Mouse (Mus musculus) Patski (cell line): Measurements from ENCODE around the gene Ckap2l. TPM values are rescaled to one million over a fixed set of nuclear protein-coding genes. Genes with fewer than 3 reads are reported as not detected.

Source experiments
- ATAC-seq: fragments of 100-300 bp; one replicate; pipeline ENCODE4 v1.8.0; 2021
- CTCF ChIA-PET: fragments of 350-600 bp; sonication (Branson Sonifier 250); formaldehyde crosslinking; loops from one replicate; lab custom pipeline; 2022; ENCODE audit warnings: inconsistent platforms; lab: Charles Lee
- POLR2A ChIA-PET: fragments of 350-600 bp; sonication (Branson Sonifier 250); formaldehyde crosslinking; loops from one replicate; lab custom pipeline; 2022; ENCODE audit warnings: antibody characterized with exemption, inconsistent platforms; lab: Charles Lee
- DNase-seq: peaks from one replicate; pipeline ENCODE4 v3.0.0-alpha.2; 2011; ENCODE audit warnings: low read depth, low spot score
- H3K27me3 ChIP-seq: fragments of 371-371 bp; one replicate; pipeline ENCODE4 v1.5.1; 2021
- CTCF ChIP-seq: fragments of 100-300 bp; IDR thresholded peaks from one replicate; pipeline ENCODE4 v1.5.1; 2021
- in situ Hi-C: fragments of 300-500 bp; cut with MboI; formaldehyde crosslinking; loops from 3 replicates; pipeline ENCODE4 v1.11.1; 2018; ENCODE audit warnings: low pct_unique_long_range_greater_than_20kb, mixed read lengths
- polyA plus RNA-seq: library from polyadenylated mRNA; unstranded; gene quantifications from one replicate; pipeline ENCODE4 v1.2.3, GENCODE M21; 2021

The Ckap2l gene
- polyA plus RNA-seq, 1 experiment from 2014 or later: 27.6 TPM

DNA sequence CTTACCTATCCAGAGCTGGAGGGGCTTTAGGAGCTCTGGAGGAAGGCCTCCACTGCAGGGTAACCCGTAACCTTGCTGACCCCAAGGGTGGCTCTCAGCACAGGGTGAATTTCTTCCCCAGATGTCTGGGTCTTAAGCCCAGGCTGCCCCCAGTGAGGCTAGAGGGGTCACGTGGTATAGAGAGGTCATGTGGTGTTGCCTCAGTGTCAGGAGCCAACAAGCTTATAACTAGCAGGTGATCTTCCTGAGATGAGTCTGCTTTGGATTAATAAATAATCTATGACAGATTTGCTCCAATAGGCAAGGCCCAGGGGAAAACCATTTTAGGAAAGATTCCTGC is 43.4 kb downstream of the Ckap2l start:
- in situ Hi-C loops: loop anchor here (25.0 kb wide), 1 partner anchor 391 kb away; the partner anchor contains the start of gene Fbln7
- no peak for TF ChIP-seq CTCF

DNA sequence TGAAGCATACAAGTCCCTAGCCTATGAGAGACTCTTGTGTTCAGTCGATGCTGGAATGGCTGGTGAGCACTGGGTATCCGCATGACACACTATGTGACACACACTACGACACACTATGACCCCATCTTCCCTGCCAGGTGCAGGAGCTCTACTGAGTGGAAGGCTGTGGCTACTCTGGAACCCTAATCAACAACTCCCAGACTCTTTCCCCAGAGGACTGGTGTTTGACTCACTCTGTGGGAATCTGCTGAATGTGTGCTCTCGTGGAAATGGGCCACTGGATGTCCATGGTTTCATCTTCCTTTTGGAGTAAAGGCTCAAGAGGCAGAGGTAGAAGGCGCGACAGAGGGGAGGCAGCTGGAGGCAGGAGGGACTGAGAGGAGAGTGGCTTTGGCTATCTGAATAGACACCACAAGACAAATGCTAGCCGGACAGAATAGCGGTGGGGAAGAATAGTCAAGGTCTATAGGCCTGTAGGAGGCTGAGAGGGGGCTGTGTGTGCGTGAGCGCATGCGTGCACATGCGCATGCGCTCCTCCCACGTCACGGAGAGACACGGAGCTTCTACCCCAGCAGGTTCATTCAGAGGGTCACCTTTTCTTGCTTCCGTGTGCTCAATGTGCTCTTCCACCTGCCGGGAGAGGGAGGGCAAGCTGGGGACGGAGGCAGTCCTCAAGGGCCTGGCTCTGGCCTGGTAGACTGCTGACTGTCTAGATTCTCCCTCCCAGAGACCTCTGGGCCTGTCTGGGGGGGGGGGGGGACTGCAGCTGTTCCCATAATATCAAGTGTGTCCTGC is 44.0 kb downstream of the Ckap2l start:
- ChIA-PET POLR2A (no interaction called here), CTCF (interaction anchor here (1.1 to 1.4 kb wide), 2 partner anchors 67 to 76 kb away, joined by 3 to 4 read pairs; no protein-coding TSS in a partner anchor)
- DNase-seq: no peak
- TF ChIP-seq CTCF: no peak
- no peak for ATAC-seq
- no peaks in the 10 kb centered on the region for H3K27me3 ChIP-seq
- in situ Hi-C loops: loop anchor here (25.0 kb wide), 1 partner anchor 391 kb away; the partner anchor contains the start of gene Fbln7

More for the DNA sequence above, 43.4 kb downstream of the Ckap2l start:
- H3K27me3 ChIP-seq: no peaks in the 10 kb centered on the region
- DNase-seq: no peak
- POLR2A ChIA-PET: interaction anchor here (0.5 kb wide), 1 partner anchor 52 kb away, joined by 3 read pairs; no protein-coding TSS in a partner anchor
- no peak for ATAC-seq
- CTCF ChIA-PET: interaction anchor here (0.8 to 1.4 kb wide), 5 partner anchors 10 to 79 kb away, joined by 3 to 4 read pairs (median 3); no protein-coding TSS in a partner anchor

DNA sequence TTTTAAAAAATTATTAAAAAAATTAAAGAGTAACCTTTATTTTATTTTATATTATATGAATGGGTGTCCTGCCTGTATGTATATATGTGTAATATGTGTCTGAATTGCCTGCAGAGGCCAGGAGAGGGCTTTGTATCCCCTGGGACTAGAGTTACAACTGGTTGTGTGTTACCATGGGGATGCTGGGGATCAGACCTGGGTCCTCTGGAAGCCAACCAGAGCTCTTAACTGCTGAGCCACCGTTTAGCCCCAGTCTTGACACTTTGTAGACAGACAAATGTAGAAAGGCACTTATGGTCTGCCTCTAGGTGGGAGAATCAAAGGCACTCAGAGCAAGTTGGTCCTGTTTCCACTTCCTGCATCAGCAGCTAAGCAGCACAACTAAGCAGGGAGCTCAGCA is 47.7 kb downstream of the Ckap2l start:
- POLR2A ChIA-PET: interaction anchor here (0.9 kb wide), 1 partner anchor 9 kb away, joined by 3 read pairs; no protein-coding TSS in a partner anchor
- DNase-seq (no peak), ATAC-seq (no peak)
- H3K27me3 ChIP-seq: no peaks in the 10 kb centered on the region
- CTCF ChIA-PET: no interaction called here
- TF ChIP-seq CTCF: no peak
- in situ Hi-C loops: no loop called here

DNA sequence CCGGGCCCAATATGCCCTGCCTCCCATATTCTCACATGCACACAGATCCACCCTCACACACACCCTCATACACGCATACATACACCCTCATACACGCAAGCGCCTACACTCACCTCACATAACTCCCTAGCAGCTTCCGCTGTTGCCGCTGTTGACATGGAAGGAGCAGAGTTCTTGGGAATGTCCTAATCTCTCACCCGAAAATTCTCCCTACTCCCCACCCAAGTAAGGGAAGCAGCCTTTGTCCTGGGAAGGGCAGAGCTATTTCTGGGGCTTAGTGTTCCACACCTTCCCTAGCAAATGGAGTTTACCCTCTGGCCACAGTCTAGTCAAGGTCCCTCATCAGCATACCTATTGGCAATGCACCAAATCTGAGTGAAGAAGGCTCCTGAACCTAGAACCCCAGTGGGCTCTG is 49.3 kb downstream of the Ckap2l start:
- in situ Hi-C loops: no loop called here
- ChIA-PET CTCF (no interaction called here), POLR2A (no interaction called here)
- no peak for ATAC-seq
- no peak for TF ChIP-seq CTCF
- no peak for DNase-seq
- no peaks in the 10 kb centered on the region for H3K27me3 ChIP-seq

DNA sequence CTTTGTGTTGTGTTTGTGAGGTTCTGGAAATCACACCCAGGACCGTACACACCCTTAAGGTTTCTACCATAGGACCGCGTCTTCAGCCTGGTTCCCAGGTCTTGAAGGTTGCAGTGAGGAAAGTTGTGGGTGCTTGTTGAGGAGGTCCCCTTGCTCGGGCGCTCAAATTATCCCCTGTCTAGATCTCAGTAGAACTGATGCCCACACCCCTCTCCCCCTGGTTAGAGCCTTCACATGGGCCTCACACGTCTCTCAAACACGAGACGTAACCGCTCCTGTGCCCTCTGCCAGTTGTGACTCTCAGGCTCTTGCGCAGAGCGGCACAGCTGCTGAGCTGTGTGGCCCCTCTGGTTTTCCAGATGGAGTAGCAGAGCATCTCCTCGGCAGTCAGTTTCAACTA is 50.1 kb downstream of the Ckap2l start:
- ChIA-PET POLR2A (no interaction called here), CTCF (no interaction called here)
- no peak for ATAC-seq
- no peak for DNase-seq
- no peak for TF ChIP-seq CTCF
- no peaks in the 10 kb centered on the region for H3K27me3 ChIP-seq
- in situ Hi-C loops: no loop called here

DNA sequence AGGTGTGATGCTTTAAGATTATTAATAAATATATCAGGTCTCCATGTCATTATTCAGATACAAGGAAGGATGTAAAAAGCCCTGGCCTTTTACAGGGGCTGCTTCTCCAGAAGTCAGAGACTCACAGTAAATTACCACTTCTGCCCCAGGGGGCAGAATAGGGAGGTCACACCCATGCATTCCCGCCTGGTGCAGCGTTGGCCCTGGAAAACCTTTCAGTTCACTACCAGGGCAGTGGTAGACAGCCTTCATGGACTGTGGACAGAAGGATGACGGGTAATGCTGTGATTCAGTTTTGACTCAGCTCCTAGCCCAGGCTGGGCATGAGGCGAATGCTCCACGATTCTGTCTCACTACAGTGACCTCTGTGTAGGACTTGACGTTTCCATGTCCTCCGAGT is 50.6 kb downstream of the Ckap2l start:
- ATAC-seq: no peak
- ChIA-PET POLR2A (interaction anchor here (0.6 kb wide), 1 partner anchor 1492 kb away, joined by 9 read pairs; no protein-coding TSS in a partner anchor), CTCF (no interaction called here)
- in situ Hi-C loops: no loop called here
- TF ChIP-seq CTCF: no peak
- H3K27me3 ChIP-seq: no peaks in the 10 kb centered on the region
- no peak for DNase-seq

DNA sequence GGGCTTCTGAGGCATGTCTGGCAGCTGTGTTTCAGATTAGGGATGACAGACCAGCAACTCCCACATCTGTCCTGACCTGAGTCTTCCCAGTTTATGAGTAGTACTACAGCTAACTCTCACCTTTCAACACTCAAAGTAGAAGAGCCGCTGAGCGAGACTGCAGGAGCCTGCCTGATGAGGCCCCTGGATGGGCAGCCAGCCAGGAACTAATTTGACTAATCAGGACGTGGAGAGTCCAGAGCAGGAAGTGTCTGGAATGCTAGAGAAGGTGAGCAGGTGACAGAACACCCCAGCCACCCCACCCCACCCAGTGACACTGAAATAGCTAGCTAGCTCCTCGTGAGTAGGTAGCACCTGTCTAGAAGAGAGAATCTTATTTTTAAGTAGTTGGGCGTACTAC is 51.4 kb downstream of the Ckap2l start:
- ChIA-PET CTCF (no interaction called here), POLR2A (no interaction called here)
- in situ Hi-C loops: no loop called here
- no peak for TF ChIP-seq CTCF
- no peaks in the 10 kb centered on the region for H3K27me3 ChIP-seq
- ATAC-seq (no peak), DNase-seq (no peak)

DNA sequence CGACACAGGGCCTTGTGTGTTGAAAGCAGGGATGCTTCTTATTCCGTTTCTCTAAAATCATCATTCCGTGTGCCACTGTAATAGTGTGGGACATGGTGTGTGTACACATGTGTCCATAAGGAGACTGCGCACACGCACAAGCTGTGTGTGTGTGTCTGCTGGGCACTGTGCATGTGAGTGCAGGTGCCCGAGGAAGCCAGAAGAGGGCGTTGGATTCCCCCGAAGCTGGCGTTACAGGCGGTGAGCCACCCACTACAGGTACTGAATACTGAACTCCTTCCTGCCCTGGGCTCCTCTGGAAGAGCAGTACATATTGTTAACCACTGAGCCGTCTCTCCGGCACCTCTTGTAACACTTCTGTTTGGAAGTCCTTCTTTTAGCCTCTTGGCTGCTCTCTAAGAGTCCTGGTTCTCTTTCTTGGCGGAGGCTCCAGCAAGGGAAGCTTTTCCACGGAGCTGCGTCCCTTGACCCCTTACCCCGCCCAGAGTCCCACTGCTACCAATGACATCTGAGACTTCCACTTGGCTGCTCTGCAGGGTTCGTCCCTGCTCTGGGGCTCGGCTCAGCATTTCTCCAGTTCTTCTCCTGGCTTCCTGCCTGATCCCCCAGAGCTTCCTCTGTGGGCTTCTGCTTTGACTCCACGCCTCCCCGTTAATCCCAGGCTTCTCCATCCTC is 52.4 kb downstream of the Ckap2l start:
- no peaks in the 10 kb centered on the region for H3K27me3 ChIP-seq
- DNase-seq (no peak), ATAC-seq (no peak)
- CTCF ChIA-PET: interaction anchor here (0.9 to 1.2 kb wide), 2 partner anchors 10 to 70 kb away, joined by 3 read pairs; no protein-coding TSS in a partner anchor
- in situ Hi-C loops: no loop called here
- TF ChIP-seq CTCF: no peak
- POLR2A ChIA-PET: no interaction called here

DNA sequence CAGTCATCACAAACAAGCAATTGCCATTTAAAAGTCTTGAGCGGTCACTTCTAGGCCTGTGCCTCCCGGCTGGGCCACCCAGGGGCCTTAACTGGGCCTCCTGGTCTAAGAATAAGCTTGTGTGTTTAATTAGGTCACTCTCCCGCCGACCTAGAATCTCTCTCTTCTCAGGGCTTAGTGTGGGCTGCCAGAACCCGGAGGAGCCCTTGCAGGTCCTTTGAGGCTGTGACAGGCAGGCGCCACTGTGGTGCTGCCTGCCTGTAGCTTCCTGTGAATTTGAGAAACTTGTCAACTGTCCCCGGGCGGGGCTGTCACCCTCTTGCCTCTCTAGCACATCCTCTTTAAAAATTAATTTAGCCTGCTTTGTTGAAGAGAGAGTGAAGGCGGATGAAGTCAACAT is 53.2 kb downstream of the Ckap2l start:
- in situ Hi-C loops: no loop called here
- TF ChIP-seq CTCF: no peak
- DNase-seq (no peak), ATAC-seq (no peak)
- CTCF ChIA-PET: interaction anchor here (0.8 to 1.2 kb wide), 4 partner anchors 10 to 92 kb away, joined by 3 read pairs; no protein-coding TSS in a partner anchor
- H3K27me3 ChIP-seq: no peaks in the 10 kb centered on the region
- POLR2A ChIA-PET: no interaction called here

DNA sequence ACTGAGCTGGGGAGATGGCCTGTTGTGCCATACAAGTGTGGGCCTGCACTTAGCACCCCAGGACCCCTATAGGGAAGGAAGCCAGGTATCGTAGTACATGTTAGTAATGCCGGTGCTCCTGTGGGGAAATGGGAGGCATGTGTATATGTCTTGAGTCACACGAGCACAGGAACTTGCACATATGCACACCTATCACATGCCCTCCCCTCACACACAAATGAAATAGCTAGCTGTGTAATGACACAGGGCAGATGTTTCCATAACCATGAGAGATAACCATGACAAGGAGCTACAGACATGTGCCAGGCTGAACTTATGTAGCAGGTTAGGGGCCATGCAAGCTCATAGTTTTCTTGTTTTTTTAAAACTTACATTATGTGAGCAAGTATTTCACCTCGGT is 54.0 kb downstream of the Ckap2l start:
- ChIA-PET CTCF (interaction anchor here (0.8 to 1.3 kb wide), 5 partner anchors 14 to 92 kb away, joined by 3 read pairs; no protein-coding TSS in a partner anchor), POLR2A (interaction anchor here (1.3 kb wide), 1 partner anchor 45 kb away, joined by 3 read pairs; the partner anchor contains the start of gene Slc20a1)
- no peaks in the 10 kb centered on the region for H3K27me3 ChIP-seq
- in situ Hi-C loops: no loop called here
- no peak for TF ChIP-seq CTCF
- ATAC-seq (no peak), DNase-seq (no peak)
